Mouse (Mus musculus) yolk sac, embryonic 10.5 days (tissue): Measurements from ENCODE around the gene Mrpl28.
A peak's percentile ranks its signal among the peaks of the same experiment; 100 is the strongest.
"Not testable (repeated sequence)": the region's sequence is repeated elsewhere in the genome, so short reads cannot be mapped to it uniquely, and the experiment has no call there.

Experiments
- DNase-seq: peaks from one replicate; pipeline ENCODE4 v3.0.0-alpha.2; 2017; ENCODE audit warnings: low spot score

The Mrpl28 gene

DNA sequence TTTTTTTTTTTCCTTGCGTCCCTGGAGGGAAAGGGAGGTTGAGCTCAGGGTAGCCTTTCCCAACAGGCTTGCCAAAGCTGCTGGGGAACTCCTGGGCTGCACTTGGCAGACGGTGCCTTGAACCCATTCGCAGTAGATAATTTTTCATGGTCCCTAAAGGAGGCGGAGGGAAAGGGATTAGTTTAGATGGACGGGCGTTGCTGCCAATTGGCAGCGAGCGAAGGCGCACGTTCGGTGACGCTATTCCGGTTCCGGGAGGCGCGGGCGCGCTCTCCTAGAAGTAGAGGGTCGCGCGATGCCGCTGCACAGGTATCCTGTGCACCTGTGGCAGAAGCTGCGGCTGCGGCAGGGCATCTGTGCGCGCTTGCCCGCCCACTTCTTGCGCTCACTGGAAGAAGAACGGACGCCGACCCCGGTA lies at the start of gene Mrpl28:
Gene Mrpl28, plus strand, starts transcription at position 234 of the 418 bp plus-strand sequence.
- DNase-seq, result peak; percentile 90

GRCm38 (mm10) chr17:26075246-26075645 lies 48.1 kb upstream of the Mrpl28 start:
- DNase-seq, result no peak

GRCm38 (mm10) chr17:26078851-26079250 lies 44.4 kb upstream of the Mrpl28 start:
- no peak for DNase-seq

- no peak for DNase-seq
Measured at GRCm38 (mm10) chr17:26080867-26081266, 42.4 kb upstream of the Mrpl28 start.

DNA sequence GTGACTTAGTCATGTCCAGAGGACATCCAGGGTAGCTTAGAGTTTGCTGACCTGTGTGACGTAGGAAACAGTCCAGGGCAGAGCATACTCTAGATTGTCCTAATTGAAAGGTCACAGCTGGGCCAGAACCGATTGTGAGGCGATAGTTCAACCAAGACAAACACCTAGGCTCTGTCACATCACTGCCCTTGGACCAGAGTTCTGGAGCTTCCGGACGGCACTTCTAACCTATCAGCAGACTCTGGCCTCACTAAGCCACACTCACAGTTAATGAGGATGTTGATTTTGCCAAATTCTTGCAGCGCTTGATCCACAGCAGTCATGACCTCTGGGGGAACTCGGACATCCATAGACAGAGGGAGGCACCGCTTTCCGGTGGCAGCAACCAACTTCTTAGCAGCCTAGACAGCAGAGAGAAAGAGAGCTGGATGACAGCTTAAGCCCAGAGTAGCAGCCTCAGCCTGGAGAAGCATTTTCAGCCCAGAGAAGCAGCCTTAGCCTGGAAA lies 36.2 kb upstream of the Mrpl28 start:
- DNase-seq, result no peak

DNA sequence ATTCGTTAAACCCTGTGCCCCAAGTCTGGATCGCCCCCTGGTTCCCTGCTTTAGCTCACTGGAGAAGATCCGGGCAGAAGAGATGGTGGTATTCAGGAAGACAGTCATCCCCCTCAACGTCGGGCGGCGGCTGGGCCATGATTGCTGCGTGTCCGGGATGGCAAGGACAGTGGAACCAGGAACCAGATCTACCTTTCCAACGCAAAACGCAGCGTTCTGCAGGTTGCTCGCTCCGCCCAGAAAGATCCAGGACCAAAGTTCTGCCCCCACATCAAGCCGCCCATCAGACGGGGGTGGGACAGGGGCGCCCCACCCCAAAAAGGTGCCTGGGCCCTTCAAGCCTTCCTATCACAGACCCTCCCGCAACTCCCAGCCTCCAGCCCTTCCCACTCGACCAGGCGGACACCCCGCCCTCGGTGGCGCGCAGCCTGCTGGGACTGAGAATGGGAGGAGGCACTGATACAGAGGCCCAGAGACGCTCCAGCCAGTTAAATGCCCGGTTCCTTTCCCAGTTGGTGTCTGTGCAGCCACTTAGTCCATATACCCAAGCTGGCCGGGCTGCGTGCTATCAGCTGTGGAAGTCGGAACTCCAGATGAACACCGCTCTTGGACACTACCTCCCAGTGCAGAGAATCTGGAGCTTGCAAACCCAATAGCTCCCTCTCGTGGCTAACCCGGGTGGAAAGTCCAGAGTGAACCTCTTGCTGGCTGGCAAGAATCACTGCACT lies 33.2 kb upstream of the Mrpl28 start, which contains the start of gene Decr2:
Gene Decr2, minus strand, starts transcription at position 433 of the 728 bp plus-strand sequence.
- peak; percentile 95 for DNase-seq

DNA sequence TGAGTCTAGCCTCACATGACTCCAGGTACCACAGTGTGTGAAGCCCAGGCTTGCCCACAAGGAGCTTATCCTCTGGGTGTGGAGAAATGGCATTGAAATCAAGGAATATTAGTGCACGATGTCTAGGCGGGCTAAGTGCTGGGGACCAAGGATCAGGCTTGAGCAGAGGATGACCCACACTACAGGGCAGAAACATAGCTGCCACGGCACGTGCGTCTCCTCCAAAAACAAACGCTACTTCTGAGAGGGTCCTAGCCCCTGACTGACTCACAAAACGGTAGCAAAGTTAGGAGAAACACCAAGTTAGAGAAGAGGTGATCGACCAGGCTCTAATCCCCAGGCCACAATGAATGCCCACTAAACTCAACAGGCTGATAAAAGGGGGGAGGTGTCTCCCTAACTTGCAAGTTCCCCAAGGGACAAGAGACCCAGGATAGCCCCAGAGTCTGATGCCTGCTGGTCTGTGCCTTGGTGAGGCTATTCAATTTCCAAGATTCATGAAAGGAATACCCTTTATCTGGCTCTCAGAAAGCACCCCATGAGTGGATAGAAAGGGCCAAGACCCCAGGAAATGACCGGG lies 28.7 kb upstream of the Mrpl28 start:
- DNase-seq, result no peak

DNA sequence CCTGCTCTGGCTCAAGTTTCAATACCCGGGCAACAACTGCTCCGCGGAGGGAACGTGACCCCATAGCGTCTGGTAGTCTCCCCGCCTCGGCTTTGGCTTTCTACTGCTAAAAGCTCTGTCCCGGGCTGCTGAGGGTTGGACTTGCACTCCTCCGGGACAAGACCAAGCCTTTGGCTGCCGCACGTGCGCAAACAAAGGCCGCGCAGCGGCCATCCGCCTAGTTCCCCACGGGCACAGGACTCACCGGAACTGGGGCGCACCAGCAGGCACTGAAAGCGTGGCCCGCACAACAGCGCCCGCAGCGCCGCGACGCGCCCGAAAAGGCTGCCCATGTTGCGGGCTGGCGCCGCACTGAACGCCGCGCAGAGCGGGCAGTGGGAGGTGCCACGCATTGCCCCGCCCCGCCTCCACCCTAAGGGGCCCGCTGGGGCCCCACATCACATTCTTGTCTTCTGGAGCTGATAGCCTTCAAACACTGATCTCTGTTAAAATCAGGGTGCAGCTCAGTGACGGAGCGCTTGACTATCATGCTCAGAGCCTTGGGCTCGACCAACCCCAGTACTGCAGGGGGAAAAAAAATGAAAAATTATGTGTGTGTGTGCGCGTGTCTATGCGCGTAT lies 28.1 kb upstream of the Mrpl28 start, which contains the start of gene Nme4:
Gene Nme4, minus strand, starts transcription at position 482 of the 620 bp plus-strand sequence.
- DNase-seq, result peak; percentile 74

DNA sequence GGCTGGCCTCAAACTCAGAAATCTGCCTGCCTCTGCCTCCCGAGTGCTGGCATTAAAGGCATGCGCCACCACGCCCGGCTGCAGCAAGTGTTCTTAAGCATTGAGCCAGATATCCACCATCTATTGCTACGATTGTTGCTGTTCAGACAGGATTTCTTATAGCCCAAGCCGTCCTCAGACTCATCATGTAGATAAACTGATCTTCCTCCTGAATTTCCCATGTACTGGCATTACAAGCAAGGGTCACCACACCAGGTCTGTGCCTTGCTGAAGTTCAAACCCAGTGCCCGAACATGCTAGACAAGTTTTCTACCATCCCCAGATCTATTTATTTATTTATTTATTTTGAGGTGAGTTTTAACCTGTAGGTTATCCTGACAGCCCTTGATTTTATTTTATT lies 24.8 kb upstream of the Mrpl28 start:
- DNase-seq, result no peak

GRCm38 (mm10) chr17:26099316-26099715 lies 24.0 kb upstream of the Mrpl28 start:
- not testable (repeated sequence) for DNase-seq

DNA sequence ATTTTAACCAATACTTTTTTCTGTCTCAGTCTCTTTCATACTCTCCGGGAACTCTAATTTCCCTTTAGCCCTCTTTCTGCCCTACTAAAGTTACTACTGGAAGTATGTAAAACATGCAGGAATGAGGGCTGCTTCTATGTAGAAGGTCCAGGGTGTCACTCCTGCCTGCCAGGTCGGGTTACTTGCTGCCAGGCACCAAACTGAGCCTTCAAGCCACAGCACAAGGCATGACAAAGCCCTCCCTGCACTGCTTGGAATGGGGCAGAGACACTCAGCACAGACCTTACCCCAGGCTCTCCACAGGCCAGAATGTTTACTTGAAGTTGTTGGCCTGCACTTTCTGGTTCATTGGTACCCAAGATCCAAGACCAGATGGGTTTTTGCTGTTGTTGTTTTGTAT lies 23.1 kb upstream of the Mrpl28 start:
- DNase-seq, result no peak

DNA sequence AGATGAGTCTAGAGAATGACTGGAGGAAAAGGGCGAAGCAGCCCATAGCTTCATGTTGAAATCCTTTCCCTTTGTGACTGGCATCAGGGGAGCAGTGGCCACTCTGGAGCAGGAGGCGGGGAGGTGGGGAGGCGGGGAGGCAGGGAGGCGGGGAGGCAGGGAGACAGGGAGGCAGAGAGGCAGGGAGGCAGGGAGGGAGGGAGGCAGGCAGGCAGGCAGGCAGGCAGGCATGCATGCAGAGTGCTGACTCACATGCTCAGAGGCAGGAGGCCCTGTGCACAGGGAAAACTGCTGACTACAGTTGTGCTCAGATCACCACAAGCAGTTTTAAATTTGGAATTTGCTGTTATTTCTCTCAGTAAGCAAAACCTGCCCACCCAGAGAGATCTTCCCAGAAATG lies 21.8 kb upstream of the Mrpl28 start:
- DNase-seq, result peak; percentile 63

- DNase-seq, result no peak
Measured at GRCm38 (mm10) chr17:26105619-26106018, 17.7 kb upstream of the Mrpl28 start.

DNA sequence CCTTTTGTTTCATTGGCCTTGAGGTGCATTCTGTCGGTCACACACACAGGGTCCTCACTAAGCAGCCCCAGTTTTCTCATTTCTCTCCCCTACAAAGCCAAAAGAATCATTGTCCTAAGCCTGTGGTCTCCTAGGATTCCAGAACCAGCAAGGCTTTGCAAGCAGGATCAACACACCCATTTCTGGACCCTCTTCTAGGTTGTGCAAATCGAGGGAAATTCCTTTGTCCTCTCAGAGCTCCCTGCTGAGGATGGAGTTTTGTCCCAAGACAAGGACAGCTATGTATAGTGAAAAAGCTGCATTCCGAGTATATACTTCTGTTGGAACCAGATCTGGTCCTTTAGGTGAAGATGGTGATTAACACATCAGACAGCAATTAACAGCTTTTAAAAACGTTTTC lies 13.1 kb upstream of the Mrpl28 start:
- no peak for DNase-seq

- DNase-seq, result no peak
Measured at GRCm38 (mm10) chr17:26111024-26111423, 12.3 kb upstream of the Mrpl28 start.

GRCm38 (mm10) chr17:26111722-26112121 lies 11.6 kb upstream of the Mrpl28 start:
- no peak for DNase-seq

- no peak for DNase-seq
Measured at GRCm38 (mm10) chr17:26112751-26113150, 10.5 kb upstream of the Mrpl28 start.

DNA sequence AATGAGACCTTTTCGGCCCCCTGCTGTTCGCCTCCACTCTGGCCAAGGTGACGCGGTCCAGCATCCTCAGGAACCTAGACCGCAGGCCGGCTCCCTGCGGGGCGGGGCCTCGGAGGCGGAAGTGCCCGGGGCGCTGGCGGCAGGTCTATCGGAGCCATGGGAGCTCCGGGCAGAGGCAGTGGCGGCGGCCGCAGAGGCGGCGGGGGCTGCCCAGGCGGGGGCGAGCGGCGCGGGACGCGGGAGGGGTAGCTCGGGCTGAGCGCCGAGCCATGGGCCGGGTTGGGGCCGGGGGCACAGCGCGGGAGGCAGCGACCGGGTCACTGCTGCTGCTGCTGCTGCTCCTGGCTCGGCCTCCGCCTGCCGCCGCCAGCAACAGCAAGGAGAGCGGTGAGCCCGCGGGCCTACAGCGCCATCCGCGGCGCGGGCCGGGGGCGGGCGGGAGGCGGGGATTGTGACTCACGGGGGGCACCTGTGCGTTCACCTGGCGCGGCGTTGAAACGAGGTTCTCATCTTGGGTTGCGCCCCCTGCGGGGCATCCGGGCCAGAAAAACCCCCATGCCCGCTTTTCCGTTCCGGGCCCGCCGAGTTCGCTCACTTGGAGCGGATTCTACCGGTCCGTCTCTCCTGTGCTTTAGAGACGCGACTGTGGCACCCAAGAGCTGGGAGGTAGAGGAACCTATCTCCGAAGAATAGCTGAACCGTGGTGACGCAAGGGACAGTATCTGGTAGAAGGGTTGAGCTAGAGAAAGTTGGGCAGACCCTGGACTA lies 9.9 kb upstream of the Mrpl28 start, which contains the start of gene Tmem8:
Gene Tmem8, plus strand, starts transcription at position 119 of the 768 bp plus-strand sequence.
- DNase-seq, result peak; percentile 83

- DNase-seq, result peak; percentile 37
Measured at GRCm38 (mm10) chr17:26114061-26114460, 9.2 kb upstream of the Mrpl28 start.

- not testable (repeated sequence) for DNase-seq
Measured at GRCm38 (mm10) chr17:26114461-26114860, 8.8 kb upstream of the Mrpl28 start.

- DNase-seq, result peak; percentile 32
Measured at GRCm38 (mm10) chr17:26115205-26115898, 7.9 kb upstream of the Mrpl28 start.
